Mouse (Mus musculus) stomach, embryonic 14.5 days (tissue): ENCODE results near the gene Itga6. TPM values are rescaled to one million over a fixed set of nuclear protein-coding genes. Genes with fewer than 3 reads are reported as not detected.

Experiments
- ATAC-seq: fragments of 200-750 bp; cut with Nextera tagmentation; 2 replicates; pipeline ENCODE4 v1.8.0; 2017; ENCODE audit warnings: low read depth, moderate TSS enrichment; ENCODE audit not compliant: insufficient number of reproducible peaks, insufficient read depth, low FRiP score
- H3K27ac ChIP-seq: fragments of 300-500 bp; sonication (generic); 2 replicates; pipeline ENCODE4 v1.5.1; 2014; ENCODE audit warnings: mild to moderate bottlenecking, low read length, moderate library complexity, mixed read lengths
- H3K27me3 ChIP-seq: fragments of 300-500 bp; sonication (generic); 2 replicates; pipeline ENCODE4 v1.6.1; 2014; ENCODE audit warnings: low read length, control low read depth, mixed read lengths; ENCODE audit not compliant: control insufficient read depth, insufficient read depth
- H3K36me3 ChIP-seq: fragments of 300-500 bp; sonication (generic); 2 replicates; pipeline ENCODE4 v1.6.1; 2014; ENCODE audit warnings: mild to moderate bottlenecking, control low read depth, low read length, moderate library complexity, mixed read lengths; ENCODE audit not compliant: control insufficient read depth, insufficient read depth
- H3K4me1 ChIP-seq: fragments of 300-500 bp; sonication (generic); 2 replicates; pipeline ENCODE4 v1.6.1; 2014; ENCODE audit warnings: low read length, control low read depth, mixed read lengths; ENCODE audit not compliant: control insufficient read depth, insufficient read depth
- H3K4me2 ChIP-seq: fragments of 300-500 bp; sonication (generic); replicated peaks from 2 replicates; pipeline ENCODE4 v1.6.1; 2014; ENCODE audit warnings: low read depth, low read length, control low read depth
- H3K4me3 ChIP-seq: fragments of 300-500 bp; sonication (generic); 2 replicates; pipeline ENCODE4 v1.5.1; 2014; ENCODE audit warnings: low read depth, low read length, control low read depth
- H3K9ac ChIP-seq: fragments of 300-500 bp; sonication (generic); replicated peaks from 2 replicates; pipeline ENCODE4 v1.6.1; 2014; ENCODE audit warnings: low read depth, mild to moderate bottlenecking, control low read depth, low read length, moderate library complexity, mixed read lengths
- H3K9me3 ChIP-seq: fragments of 300-500 bp; sonication (generic); 2 replicates; pipeline ENCODE4 v1.6.1; 2016; ENCODE audit warnings: low read depth, low read length, control low read depth; ENCODE audit not compliant: control insufficient read depth
- WGBS: fragments of 180-500 bp; shearing (Covaris S2); extraction: QIAGEN DNeasy Blood & Tissue Kit; methylation state at CpG from one replicate; pipeline ENCODE4 v1.1.7; 2014; 5-methylcytosine and 5-hydroxymethylcytosine counted together
- polyA plus RNA-seq: library from polyadenylated mRNA; unstranded; fragments of >200 nt; fragmentation: Nextera tagmentation; extraction: Ambion mirVana; gene quantifications from 2 replicates; pipeline ENCODE4 v1.2.1, GENCODE M21; 2014

Itga6 gene
- polyA plus RNA-seq, 1 experiment from 2014 or later, result 65.5 TPM

DNA sequence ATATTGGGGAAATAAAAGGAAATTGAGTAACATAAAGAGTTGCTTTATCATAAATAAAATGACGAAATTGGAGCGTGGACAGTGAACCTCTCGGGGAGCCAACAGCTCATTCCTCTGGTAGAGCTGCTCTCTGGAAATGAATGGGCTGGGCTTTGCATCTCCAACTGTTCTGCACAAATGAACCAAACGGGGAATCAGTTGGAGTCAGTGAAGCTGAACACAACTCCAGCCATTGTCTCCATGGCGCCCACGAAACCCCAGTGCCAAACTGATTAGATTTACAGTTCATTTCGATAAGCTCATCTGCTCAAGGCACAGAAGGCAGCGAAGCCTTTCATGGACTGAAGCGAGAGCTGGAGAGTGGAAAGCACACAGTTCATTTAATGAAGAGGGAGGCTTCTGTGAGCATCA lies 29.8 kb downstream of the Itga6 start:
- WGBS, result 74% methylated on average over 9 of the region's 9 CpGs
- H3K36me3 ChIP-seq, result no peaks in the 10 kb centered on the region
- H3K9ac ChIP-seq, result no peak overlapping the region
- ATAC-seq, result no peak
- no peak overlapping the region for H3K4me3 ChIP-seq
- H3K4me2 ChIP-seq, result no peak overlapping the region
- no peak overlapping the region for H3K27ac ChIP-seq
- no peaks in the 10 kb centered on the region for H3K9me3 ChIP-seq
- no peaks in the 10 kb centered on the region for H3K27me3 ChIP-seq
- H3K4me1 ChIP-seq, result no peaks in the 10 kb centered on the region

DNA sequence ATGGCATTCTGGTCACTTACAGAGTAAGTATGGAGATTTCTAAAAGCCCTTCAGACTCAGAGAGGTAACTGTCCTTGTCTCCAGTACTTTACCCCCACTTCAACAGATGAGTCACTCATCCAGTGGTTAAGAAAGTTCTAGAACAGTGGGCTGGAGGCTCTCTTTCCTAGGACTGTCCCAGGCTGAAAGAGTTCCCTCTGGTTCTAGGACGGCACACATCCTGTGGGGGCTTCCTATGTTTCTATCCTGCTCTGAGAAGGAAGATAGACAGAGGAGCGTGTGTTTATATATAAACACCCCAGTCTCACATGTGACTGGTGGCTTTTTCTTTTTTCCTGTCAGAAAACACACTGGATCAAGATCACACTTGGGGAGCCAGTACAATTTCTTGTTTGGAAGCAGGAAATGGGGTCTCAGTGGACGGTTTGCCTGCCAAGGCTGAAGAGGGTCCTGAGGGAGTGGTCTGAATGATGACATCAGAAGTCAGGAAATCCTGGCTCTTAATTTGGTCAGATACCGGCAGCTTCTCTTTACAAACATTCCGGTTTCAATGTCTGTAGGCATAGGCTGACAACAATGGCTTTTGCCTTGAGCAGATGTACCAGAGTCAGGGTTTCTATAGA lies 34.0 kb downstream of the Itga6 start:
- no peaks in the 10 kb centered on the region for H3K9me3 ChIP-seq
- H3K9ac ChIP-seq, result no peak overlapping the region
- H3K4me1 ChIP-seq, result no peaks in the 10 kb centered on the region
- no peak overlapping the region for H3K4me3 ChIP-seq
- no peak overlapping the region for H3K4me2 ChIP-seq
- 45% methylated on average over 5 of the region's 5 CpGs for WGBS
- H3K27me3 ChIP-seq, result no peaks in the 10 kb centered on the region
- ATAC-seq, result no peak
- no peaks in the 10 kb centered on the region for H3K36me3 ChIP-seq
- no peak overlapping the region for H3K27ac ChIP-seq

DNA sequence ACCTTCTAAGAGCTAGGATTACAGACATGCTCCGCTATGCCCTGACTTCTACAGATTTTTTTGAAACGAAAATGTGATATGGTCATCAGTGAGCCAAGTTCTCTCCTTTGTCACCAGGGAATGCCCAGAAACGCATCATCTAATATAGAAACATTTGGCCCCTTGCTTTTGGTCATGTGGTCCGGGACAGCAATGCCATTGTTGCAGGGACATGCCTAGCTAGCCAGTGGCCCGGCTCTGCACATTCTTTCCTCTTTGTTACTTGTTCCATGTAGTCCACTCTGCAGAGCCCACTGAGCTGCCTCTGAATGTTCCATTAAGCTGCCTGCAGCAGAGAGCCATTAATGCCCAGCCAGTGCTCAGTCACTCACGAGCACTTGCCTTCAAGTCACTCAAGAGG lies 34.6 kb downstream of the Itga6 start:
- Histone ChIP-seq H3K36me3 (no peaks in the 10 kb centered on the region), H3K27me3 (no peaks in the 10 kb centered on the region), H3K4me1 (no peaks in the 10 kb centered on the region), H3K27ac (no peak overlapping the region), H3K4me2 (no peak overlapping the region), H3K9ac (no peak overlapping the region), H3K4me3 (no peak overlapping the region), H3K9me3 (no peaks in the 10 kb centered on the region)
- WGBS, result 70% methylated on average over 6 of the region's 6 CpGs
- no peak for ATAC-seq

DNA sequence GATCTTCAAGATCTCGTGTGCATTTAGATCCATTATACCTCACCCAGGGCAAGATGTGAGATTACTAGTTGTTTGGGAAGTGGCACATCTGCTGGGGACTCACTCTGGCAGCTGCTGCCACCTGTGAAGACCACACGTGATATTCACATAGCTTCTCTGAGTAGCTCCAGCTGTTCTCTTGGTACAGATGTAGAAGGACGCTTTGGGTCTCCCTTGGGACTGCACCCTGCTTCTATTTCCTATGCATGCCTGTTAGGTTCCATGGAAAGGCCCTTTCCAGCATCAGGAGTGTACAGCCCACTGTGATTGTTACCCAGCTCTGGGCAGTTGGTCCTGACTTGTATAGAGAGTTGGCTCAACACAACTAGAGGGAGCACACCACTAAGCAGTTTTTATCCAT lies 39.8 kb downstream of the Itga6 start:
- Histone ChIP-seq H3K36me3 (no peaks in the 10 kb centered on the region), H3K9ac (no peak overlapping the region), H3K27ac (no peak overlapping the region), H3K9me3 (no peaks in the 10 kb centered on the region), H3K4me2 (no peak overlapping the region), H3K4me3 (no peak overlapping the region), H3K4me1 (0 out of 2 replicates have a peak, but pooled peaks cover 8% of the 10 kb centered on the region), H3K27me3 (no peaks in the 10 kb centered on the region)
- WGBS, result 48% methylated on average over 3 of the region's 3 CpGs
- no peak for ATAC-seq

DNA sequence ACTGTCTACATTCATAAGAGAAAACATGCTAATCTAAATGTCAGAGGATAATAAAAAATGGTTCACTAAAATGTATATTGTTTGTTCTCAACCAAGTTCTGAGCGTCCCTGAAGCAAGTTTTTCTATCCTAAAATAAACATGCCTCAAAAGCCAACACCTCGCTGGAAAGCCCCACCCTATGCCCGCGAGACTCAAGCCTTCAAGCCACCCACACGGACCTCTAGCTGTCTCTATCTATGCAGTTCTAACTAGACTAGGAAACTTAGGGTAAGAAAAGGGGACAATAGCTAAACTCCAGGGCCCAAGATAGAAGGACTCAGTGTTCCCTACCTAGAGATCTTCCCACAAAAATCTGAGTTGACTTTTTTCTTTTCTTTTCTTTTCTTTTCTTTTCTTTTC lies 40.6 kb downstream of the Itga6 start:
- WGBS, result 28% methylated on average over 5 of the region's 5 CpGs
- Histone ChIP-seq H3K4me3 (no peak overlapping the region), H3K9ac (no peak overlapping the region), H3K27ac (no peak overlapping the region), H3K4me2 (no peak overlapping the region), H3K27me3 (no peaks in the 10 kb centered on the region), H3K9me3 (no peaks in the 10 kb centered on the region), H3K36me3 (no peaks in the 10 kb centered on the region), H3K4me1 (0 out of 2 replicates have a peak, but pooled peaks cover 8% of the 10 kb centered on the region)
- no peak for ATAC-seq

DNA sequence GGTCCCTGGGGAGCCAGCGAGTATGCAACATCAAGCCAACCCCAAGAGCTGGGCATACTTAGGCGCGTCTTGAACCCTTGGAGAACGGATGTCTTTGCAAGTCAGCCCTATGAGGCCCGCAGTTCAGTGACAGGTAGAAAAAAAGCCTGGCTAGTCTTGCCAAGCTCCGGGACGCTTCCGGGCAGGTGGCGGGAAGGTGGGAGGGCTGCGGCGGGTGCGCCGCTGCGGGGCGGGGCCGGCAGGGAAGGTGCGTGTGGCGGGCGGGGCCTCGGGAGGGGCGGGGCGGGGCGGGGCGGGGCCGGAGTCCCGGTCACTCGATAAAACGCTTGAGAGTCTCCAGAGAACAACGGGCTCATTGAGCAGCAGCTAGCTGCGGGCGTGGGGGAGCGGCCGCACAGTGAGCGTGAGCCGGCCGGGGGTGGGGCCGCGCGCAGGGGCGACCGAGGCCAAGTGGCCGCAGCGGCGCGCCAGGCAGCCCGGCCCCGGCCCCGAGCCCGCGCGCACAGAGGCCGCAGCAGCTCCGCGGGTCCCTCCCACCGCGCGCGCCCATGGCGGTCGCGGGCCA lies 41.3 kb downstream of the Itga6 start:
- peak; percentile 93 for ATAC-seq
- Histone ChIP-seq H3K4me2 (peak overlapping the region; percentile 89), H3K9ac (peak overlapping the region; percentile 73), H3K4me3 (peak overlapping the region; percentile 77), H3K9me3 (no peaks in the 10 kb centered on the region), H3K27ac (peak overlapping the region; percentile 77), H3K4me1 (0 out of 2 replicates have a peak, but pooled peaks cover 8% of the 10 kb centered on the region), H3K36me3 (no peaks in the 10 kb centered on the region), H3K27me3 (no peaks in the 10 kb centered on the region)
- WGBS, result under 1% methylated on average over 47 of the region's 61 CpGs

DNA sequence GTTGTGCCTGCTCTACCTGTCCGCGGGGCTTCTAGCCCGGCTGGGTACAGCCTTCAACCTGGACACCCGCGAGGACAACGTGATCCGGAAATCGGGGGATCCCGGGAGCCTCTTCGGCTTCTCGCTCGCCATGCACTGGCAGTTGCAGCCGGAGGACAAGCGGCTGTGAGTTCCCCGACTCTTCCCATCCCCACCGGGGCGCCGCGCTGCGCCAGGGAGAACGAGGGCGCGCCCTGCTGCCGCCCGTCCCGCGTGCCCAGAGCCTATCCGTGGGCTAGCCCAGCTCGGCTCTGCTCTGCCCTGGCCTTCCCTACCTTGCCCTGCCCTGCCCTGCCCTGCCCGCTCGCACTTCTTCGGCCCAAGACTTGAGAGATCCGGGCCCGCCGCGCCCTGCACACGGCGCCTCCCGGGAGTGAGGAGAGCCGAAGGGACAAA lies 41.8 kb downstream of the Itga6 start:
- Histone ChIP-seq H3K36me3 (no peaks in the 10 kb centered on the region), H3K4me1 (0 out of 2 replicates have a peak, but pooled peaks cover 8% of the 10 kb centered on the region), H3K27ac (peak overlapping the region; percentile 77), H3K4me3 (peak overlapping the region; percentile 77), H3K27me3 (no peaks in the 10 kb centered on the region), H3K9me3 (no peaks in the 10 kb centered on the region), H3K4me2 (peak overlapping the region; percentile 89), H3K9ac (peak overlapping the region; percentile 73)
- ATAC-seq, result peak; percentile 71
- under 1% methylated on average over 40 of the region's 40 CpGs for WGBS

DNA sequence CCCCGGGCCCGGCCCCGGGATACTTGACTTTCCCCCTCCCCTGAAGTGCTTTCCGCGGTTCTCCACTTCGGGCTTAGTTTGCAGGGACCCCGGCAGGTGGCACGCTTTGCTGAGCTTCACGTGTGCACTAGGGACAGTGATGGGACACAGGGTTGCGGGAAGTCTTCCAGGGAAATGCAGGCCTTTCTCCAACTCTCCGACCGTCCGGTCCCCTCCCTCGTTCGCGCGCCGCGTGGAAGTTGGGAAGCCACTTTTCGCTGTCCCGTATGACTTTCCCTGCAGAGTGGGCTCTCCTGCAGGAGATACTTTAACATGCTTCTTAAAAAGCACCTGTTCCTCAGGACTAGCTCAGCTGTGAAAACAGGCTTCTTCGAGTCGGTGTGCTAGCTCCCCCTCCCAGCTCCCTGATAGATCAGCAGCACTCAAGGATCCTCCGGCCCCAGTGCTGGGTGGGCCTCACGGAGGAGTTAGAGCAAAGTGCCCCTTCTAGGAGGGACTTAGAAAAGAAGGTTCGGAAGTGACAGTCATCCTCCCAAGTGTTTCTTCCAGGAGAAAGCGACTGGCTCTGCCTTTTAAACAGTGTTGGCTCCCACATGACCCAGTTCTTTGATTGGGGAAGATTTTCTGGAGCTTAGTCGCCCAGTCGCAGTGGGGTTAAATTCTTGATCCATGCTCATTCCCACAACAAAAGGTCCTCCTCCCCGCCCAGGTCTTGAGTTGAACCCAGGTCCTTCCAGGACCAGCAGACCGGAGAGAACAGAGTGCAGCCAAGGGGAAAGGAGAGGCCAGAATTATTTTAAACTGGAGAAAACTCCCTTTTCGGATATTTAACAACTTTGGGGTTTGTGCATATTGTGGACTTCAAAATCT lies 42.4 kb downstream of the Itga6 start:
- peak; percentile 14 for ATAC-seq
- Histone ChIP-seq H3K9me3 (no peaks in the 10 kb centered on the region), H3K27me3 (no peaks in the 10 kb centered on the region), H3K4me2 (peak overlapping the region; percentile 89), H3K9ac (peak overlapping the region; percentile 73), H3K4me3 (peak overlapping the region; percentile 77), H3K4me1 (0 out of 2 replicates have a peak, but pooled peaks cover 8% of the 10 kb centered on the region), H3K36me3 (no peaks in the 10 kb centered on the region), H3K27ac (peak overlapping the region; percentile 77; the same call in 1 of the 2 replicates)
- WGBS, result 3% methylated on average over 31 of the region's 32 CpGs
